Mouse (Mus musculus) E14TG2a.4 (cell line): Measurements from ENCODE around the gene Prr36.
A peak's percentile ranks its signal among the peaks of the same experiment; 100 is the strongest.

Source experiments
- H3K27me3 ChIP-seq: 2 replicates; pipeline ENCODE4 v1.6.1; 2014; ENCODE audit warnings: low read length, control low read depth; ENCODE audit not compliant: insufficient read depth
- H3K36me3 ChIP-seq: 2 replicates; pipeline ENCODE4 v1.6.1; 2014; ENCODE audit warnings: low read length, control low read depth; ENCODE audit not compliant: insufficient read depth
- H3K4me1 ChIP-seq: replicated peaks from 2 replicates; pipeline ENCODE4 v1.6.1; 2014; ENCODE audit warnings: low read depth, low read length, control low read depth
- H3K4me3 ChIP-seq: replicated peaks from 2 replicates; pipeline ENCODE4 v1.5.1; 2014; ENCODE audit warnings: mild to moderate bottlenecking, low read length
- H3K9me3 ChIP-seq: 2 replicates; pipeline ENCODE4 v1.6.1; 2014; ENCODE audit warnings: low read length, control low read depth
- CTCF ChIP-seq: conservative IDR thresholded peaks from 2 replicates; pipeline ENCODE4 v1.5.1; 2014; ENCODE audit warnings: low read length
- NANOG ChIP-seq: IDR thresholded peaks from 2 replicates; pipeline ENCODE4 v1.6.1; 2014; ENCODE audit warnings: borderline replicate concordance, low read length, mixed read lengths
- POU5F1 ChIP-seq: IDR thresholded peaks from 2 replicates; pipeline ENCODE4 v1.6.1; 2014; ENCODE audit warnings: low read length, borderline replicate concordance

Prr36 gene

GRCm38 (mm10) chr8:4247951-4248540, 30.8 kb upstream of the Prr36 start, which contains the start of gene Tgfbr3l:
Tgfbr3l (plus strand) TSS chr8:4248214.
- Histone ChIP-seq H3K27me3 (peaks cover 13% of the 10 kb centered on the region), H3K9me3 (no peaks in the 10 kb centered on the region), H3K4me1 (peaks cover 69% of the 10 kb centered on the region), H3K36me3 (peaks cover 49% of the 10 kb centered on the region), H3K4me3 (peak within 1 kb of the TSS; percentile 71)
- TF ChIP-seq CTCF = no peak
- no peak for TF ChIP-seq POU5F1
- no peak for TF ChIP-seq NANOG

GRCm38 (mm10) chr8:4247241-4247640, 30.0 kb upstream of the Prr36 start:
- Histone ChIP-seq H3K4me1 (peaks cover 72% of the 10 kb centered on the region), H3K27me3 (peaks cover 13% of the 10 kb centered on the region), H3K9me3 (no peaks in the 10 kb centered on the region), H3K36me3 (peaks cover 57% of the 10 kb centered on the region), H3K4me3 (no peak overlapping the region)
- TF ChIP-seq CTCF (no peak), NANOG (no peak), POU5F1 (no peak)

GRCm38 (mm10) chr8:4245737-4246136, 28.5 kb upstream of the Prr36 start:
- Histone ChIP-seq H3K36me3 (peaks cover 72% of the 10 kb centered on the region), H3K4me1 (peaks cover 61% of the 10 kb centered on the region), H3K27me3 (peaks cover 13% of the 10 kb centered on the region), H3K9me3 (no peaks in the 10 kb centered on the region), H3K4me3 (no peak overlapping the region)
- no peak for TF ChIP-seq NANOG
- TF ChIP-seq POU5F1 = no peak
- no peak for TF ChIP-seq CTCF

- Histone ChIP-seq H3K4me3 (no peak overlapping the region), H3K36me3 (peaks cover 79% of the 10 kb centered on the region), H3K9me3 (no peaks in the 10 kb centered on the region), H3K4me1 (peaks cover 61% of the 10 kb centered on the region), H3K27me3 (peaks cover 10% of the 10 kb centered on the region)
- TF ChIP-seq CTCF (no peak), NANOG (no peak), POU5F1 (no peak)
Measured at GRCm38 (mm10) chr8:4245061-4245460, 27.8 kb upstream of the Prr36 start.

- TF ChIP-seq POU5F1 (no peak), CTCF (no peak), NANOG (no peak)
- peak overlapping the region; percentile 88 for H3K4me3 ChIP-seq
- H3K9me3 ChIP-seq = no peaks in the 10 kb centered on the region
- H3K4me1 ChIP-seq = peaks cover 47% of the 10 kb centered on the region
- H3K36me3 ChIP-seq = peaks cover 49% of the 10 kb centered on the region
- peaks cover 19% of the 10 kb centered on the region for H3K27me3 ChIP-seq
Measured at GRCm38 (mm10) chr8:4239193-4239890, 22.1 kb upstream of the Prr36 start.

- TF ChIP-seq POU5F1 (no peak), NANOG (no peak), CTCF (no peak)
- Histone ChIP-seq H3K4me3 (peak within 1 kb of the TSS; percentile 88), H3K27me3 (peaks cover 26% of the 10 kb centered on the region), H3K36me3 (peaks cover 42% of the 10 kb centered on the region), H3K9me3 (no peaks in the 10 kb centered on the region), H3K4me1 (peaks cover 47% of the 10 kb centered on the region)
Measured at GRCm38 (mm10) chr8:4238434-4239192, 21.4 kb upstream of the Prr36 start, which contains the start of the genes Map2k7 and Gm49320. Map2k7 (plus strand) TSS chr8:4238740. Gm49320 (plus strand) TSS chr8:4238865.

- Histone ChIP-seq H3K9me3 (no peaks in the 10 kb centered on the region), H3K4me3 (peak overlapping the region; percentile 88), H3K4me1 (peaks cover 43% of the 10 kb centered on the region), H3K36me3 (peaks cover 35% of the 10 kb centered on the region), H3K27me3 (peaks cover 26% of the 10 kb centered on the region)
- TF ChIP-seq CTCF = no peak
- TF ChIP-seq POU5F1 = no peak
- TF ChIP-seq NANOG = no peak
Measured at GRCm38 (mm10) chr8:4237814-4238433, 20.7 kb upstream of the Prr36 start.
